Mouse (Mus musculus): ENCODE data around the gene Spata25. TPM values are rescaled to one million over a fixed set of nuclear protein-coding genes. Genes with fewer than 3 reads are reported as not detected.
"Not testable (repeated sequence)": the region's sequence is repeated elsewhere in the genome, so short reads cannot be mapped to it uniquely, and the experiment has no call there.

Gene Spata25
- polyA plus RNA-seq, 1 experiment from 2014 or later, result not detected

DNA sequence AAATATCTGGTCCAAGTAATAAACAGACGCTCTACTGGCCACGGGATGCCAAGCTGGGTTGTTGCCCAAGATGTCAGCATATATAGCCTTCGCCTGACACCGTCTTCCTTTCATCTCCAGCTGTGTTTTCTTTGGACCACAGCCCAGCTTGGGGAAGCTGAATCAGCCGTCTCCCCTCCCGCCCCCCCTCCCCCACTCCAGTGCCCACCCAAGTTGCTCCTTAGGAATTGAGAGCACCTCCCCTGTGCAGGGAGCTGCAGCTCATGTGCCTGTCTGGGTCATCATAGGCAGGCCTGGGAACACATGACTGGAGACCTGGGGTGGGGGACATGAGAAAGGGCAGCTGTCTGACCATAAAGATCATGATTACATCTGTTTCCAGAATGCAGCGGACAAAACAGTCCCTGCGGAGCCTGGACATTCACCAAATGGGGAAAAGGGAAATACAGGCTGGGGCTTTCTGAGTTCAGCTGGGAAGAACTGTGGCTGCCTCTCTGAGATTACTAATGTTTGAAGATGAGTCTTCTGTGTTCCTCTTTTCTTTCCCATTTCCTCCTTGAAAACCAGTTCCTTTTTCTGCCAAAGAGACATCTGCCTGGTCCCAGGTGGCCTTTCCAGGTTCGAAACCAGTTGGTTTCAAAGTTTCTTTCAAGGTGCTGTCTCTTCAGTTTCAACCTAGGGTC is 34.0 kb upstream of the Spata25 start:
- WGBS, result 38% methylated on average over 9 of the region's 9 CpGs
- peak; percentile 46; the same call in 1 of the 2 replicates for ATAC-seq (ENCODE audit: low read depth)
- Histone ChIP-seq H3K9me3 (no peaks in the 10 kb centered on the region), H3K4me2 (no peak overlapping the region), H3K27ac (replicated peaks) (peak overlapping the region; percentile 62; the same call in 1 of the 2 replicates), H3K36me3 (no peaks in the 10 kb centered on the region), H3K9ac (no peak overlapping the region), H3K4me1 (replicated peaks) (peaks cover 25% of the 10 kb centered on the region), H3K27me3 (peaks cover 23% of the 10 kb centered on the region), H3K4me3 (no peak overlapping the region)

DNA sequence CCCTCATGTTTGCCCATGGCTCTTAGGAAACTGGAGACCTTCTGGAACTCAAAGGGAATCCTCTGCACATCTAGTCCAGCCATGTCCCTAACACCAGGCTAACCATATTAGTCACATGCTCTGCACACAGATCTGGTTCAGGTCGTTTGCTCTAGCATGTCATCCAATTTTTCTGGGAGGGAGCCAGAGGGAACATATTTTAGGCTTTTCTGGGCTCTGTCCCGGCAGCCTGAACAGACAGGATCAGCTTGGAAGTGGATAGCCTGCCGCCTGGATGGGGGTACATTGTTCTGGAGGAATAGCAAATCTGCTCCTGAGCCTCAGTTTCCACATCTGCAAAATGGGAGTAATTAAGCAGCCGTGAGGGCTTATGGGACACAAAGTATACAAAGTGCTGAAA is 32.8 kb upstream of the Spata25 start:
- H3K9me3 ChIP-seq, result no peaks in the 10 kb centered on the region
- H3K4me1 ChIP-seq (replicated peaks), result peaks cover 37% of the 10 kb centered on the region
- H3K4me2 ChIP-seq, result no peak overlapping the region
- no peak overlapping the region for H3K9ac ChIP-seq
- peaks cover 35% of the 10 kb centered on the region for H3K27me3 ChIP-seq
- WGBS, result 74% methylated on average over 4 of the region's 4 CpGs
- H3K36me3 ChIP-seq, result no peaks in the 10 kb centered on the region
- no peak overlapping the region for H3K4me3 ChIP-seq
- ATAC-seq (ENCODE audit: low read depth), result no peak
- H3K27ac ChIP-seq (replicated peaks), result peak overlapping the region; percentile 18; the same call in 1 of the 2 replicates

DNA sequence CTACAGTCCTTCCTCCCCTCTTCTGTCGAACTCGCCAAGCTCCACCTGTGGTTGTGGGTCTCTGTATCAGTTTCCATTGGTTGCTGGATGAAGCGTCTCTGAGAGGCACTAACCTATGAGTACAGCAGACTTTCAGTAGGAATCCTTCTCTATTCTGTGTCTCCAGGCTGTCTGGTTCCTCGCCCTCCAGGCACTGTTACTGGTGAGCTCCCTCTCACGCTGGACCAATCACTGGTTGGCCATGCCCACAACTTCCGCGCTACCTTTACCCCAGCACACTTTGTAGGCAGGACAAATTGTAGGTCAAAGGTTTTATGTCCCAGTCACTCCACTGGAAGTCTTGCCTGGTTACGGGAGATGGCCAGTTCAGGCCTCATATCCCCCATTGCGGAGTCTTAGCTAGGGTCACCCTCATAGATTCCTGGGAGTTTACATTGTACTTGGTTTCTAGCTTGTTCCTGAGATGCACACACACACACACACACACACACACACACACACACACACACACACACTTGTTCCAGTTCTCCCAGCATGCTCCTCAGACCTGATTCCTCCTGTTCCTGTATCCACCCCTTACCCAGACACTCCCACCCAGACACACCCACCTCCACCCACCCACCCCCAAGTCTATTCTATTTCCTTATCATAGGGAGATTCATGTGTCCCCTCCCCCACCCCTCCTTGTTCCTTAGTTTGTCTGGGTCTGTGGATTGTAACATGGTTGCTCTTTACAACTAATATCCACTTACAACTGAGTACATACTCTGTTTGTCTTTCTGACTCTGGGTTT is 31.5 kb upstream of the Spata25 start:
- 64% methylated on average over 9 of the region's 9 CpGs for WGBS
- Histone ChIP-seq H3K36me3 (no peaks in the 10 kb centered on the region), H3K4me2 (no peak overlapping the region), H3K4me3 (no peak overlapping the region), H3K4me1 (replicated peaks) (peaks cover 37% of the 10 kb centered on the region), H3K27ac (replicated peaks) (no peak overlapping the region), H3K27me3 (peaks cover 48% of the 10 kb centered on the region), H3K9ac (no peak overlapping the region), H3K9me3 (no peaks in the 10 kb centered on the region)
- no peak for ATAC-seq (ENCODE audit: low read depth)

DNA sequence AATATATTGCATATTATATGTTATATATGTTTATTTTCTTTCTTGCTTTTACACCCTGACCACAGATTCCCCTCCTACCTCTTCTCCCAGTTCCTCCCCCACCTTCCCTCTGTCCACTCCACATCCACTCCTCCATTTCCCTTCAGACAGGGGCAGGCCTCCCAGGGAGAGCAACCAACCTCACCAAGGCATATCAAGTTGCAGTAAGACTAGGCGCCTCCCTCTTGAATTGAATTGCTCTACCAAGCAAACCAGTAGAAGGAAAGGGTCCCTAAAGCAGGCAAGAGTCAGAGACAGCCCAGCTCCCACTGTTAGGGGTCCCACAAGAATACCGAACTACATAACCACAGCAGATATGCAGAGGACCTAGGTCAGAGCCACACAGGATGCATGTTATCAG is 30.8 kb upstream of the Spata25 start:
- Histone ChIP-seq H3K4me2 (no peak overlapping the region), H3K27ac (replicated peaks) (no peak overlapping the region), H3K4me1 (replicated peaks) (peaks cover 37% of the 10 kb centered on the region), H3K9me3 (no peaks in the 10 kb centered on the region), H3K27me3 (peaks cover 51% of the 10 kb centered on the region), H3K36me3 (no peaks in the 10 kb centered on the region), H3K4me3 (no peak overlapping the region), H3K9ac (no peak overlapping the region)
- ATAC-seq (ENCODE audit: low read depth), result no peak
- WGBS, result 51% methylated on average over 2 of the region's 2 CpGs

DNA sequence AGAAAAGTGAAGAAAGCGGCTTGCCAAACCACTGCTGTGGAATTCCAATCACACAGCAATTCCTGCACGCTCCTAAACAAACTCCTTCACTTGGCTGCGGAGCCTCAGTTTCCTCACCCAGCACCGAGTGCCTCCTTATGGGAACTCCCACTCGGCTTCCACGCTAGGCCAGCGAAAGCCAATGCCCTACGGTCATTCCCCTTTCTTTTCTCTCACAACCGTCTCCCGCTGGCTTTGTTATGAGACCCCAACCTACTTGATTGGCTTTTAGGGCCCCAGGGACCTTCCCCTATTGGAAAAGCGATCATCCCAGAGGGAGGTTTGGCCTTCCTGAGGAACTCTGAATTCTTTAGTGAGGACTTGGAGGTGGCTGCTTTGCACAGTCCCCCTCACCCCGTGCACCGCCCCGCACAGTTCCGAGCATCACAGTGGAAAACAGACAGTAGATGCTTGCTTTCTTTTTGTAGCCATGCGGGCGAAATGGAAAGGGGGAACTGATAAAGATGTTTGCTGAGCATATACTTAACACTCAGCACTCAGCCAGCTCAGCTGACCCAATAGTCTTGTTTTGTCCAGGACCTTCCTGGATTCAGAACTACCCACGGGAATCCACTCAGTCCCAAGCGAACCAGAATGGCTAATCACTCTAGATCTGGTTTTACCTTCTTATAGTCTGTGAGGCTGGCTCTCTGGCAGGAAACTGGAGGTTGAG is 29.7 kb upstream of the Spata25 start:
- peaks cover 51% of the 10 kb centered on the region for H3K27me3 ChIP-seq
- peak overlapping the region; percentile 49; the same call in 1 of the 2 replicates for H3K27ac ChIP-seq (replicated peaks)
- peak; percentile 32 for ATAC-seq (ENCODE audit: low read depth)
- 3% methylated on average over 19 of the region's 19 CpGs for WGBS
- H3K36me3 ChIP-seq, result no peaks in the 10 kb centered on the region
- peak overlapping the region; percentile 64 for H3K9ac ChIP-seq
- H3K4me3 ChIP-seq, result peak overlapping the region; percentile 45
- no peaks in the 10 kb centered on the region for H3K9me3 ChIP-seq
- peaks cover 37% of the 10 kb centered on the region for H3K4me1 ChIP-seq (replicated peaks)
- peak overlapping the region; percentile 85 for H3K4me2 ChIP-seq

DNA sequence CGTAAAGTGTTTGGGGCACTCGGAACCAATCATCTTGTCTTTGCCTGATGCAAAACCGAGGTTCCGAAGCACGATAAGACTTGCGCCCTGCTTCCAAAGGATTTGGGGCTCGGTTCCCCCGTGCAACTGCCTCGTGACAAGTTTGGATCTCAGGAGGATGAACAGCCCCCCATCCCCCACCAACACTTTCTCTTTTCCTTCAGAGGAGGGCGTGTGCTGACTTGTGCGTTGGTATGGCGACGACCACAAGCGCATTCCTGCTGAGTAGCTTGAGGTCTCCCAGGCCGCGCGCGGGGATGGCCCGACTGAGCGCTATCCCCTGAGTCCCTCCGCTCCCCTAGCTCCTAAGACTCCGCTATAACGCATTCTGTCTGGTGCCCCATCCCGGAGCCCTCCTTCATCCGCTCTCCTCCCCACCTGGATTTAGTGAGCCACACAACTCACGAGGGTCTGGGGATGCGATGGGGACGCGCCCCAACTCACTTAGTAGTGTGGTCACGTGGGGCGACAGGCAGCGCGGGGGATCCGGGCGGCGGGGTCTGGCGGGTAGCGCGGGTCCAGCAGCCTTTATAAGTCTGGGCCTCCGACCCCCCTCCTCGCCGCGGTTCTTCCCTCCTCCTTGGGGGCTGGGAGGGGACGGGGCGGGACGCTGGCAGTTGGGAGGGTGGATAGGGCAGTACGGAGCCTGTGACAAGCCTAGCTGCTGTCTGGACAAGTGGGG is 28.9 kb upstream of the Spata25 start, which contains the start of gene Pltp:
TSS of gene Pltp (minus strand) at position 611 of the 721 bp plus-strand sequence.
- peak within 1 kb of the TSS; percentile 85 for H3K4me2 ChIP-seq
- no peaks in the 10 kb centered on the region for H3K36me3 ChIP-seq
- peak within 1 kb of the TSS; percentile 53 for H3K27ac ChIP-seq (replicated peaks)
- WGBS, result under 1% methylated on average over 47 of the region's 47 CpGs
- peak within 1 kb of the TSS; percentile 45 for H3K4me3 ChIP-seq
- no peaks in the 10 kb centered on the region for H3K9me3 ChIP-seq
- peaks cover 35% of the 10 kb centered on the region for H3K4me1 ChIP-seq (replicated peaks)
- peak; percentile 82 for ATAC-seq (ENCODE audit: low read depth)
- peak within 1 kb of the TSS; percentile 64 for H3K9ac ChIP-seq
- peaks cover 51% of the 10 kb centered on the region for H3K27me3 ChIP-seq

DNA sequence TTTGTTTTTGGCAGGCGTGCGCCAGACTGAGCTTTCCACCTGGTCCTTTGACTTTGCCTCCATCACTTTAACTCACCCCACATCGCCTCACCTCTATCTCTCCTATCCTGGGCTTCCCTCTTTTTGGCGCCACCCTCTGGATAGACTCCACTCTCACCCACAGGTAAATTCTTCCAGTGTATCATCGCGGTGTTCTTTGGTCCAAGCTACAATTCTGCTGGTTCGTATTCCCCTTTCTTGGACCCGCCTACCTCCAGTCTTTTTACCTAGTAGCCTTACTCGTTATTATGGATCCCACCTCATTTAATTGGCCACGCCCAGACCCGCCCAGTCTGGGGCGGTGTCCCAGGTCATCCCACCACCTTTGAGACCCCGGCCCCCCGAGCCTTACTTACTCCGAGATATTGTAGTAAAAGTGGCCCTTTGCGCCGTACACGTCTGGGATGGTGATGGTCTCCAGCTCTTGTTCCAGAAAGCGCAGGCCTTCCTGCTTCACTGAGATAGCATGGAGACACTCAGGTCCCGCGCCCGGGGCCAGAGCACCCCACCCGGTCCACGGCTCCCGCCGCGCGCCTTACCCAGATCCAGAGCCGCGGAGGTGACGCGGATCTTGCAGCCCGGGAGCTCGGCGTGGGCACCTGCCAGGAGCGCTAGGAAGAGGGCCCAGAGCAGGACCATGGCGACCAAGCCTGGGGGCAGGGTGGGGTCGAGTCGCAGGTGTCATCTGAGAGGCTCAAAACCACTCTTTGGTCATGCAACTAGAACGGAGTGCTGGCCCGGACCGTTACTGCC is 28.2 kb upstream of the Spata25 start:
- Histone ChIP-seq H3K27ac (replicated peaks) (peak overlapping the region; percentile 53; the same call in 1 of the 2 replicates), H3K9ac (peak overlapping the region; percentile 64), H3K36me3 (no peaks in the 10 kb centered on the region), H3K9me3 (no peaks in the 10 kb centered on the region), H3K4me3 (peak overlapping the region; percentile 45), H3K4me1 (replicated peaks) (peaks cover 27% of the 10 kb centered on the region), H3K27me3 (peaks cover 51% of the 10 kb centered on the region), H3K4me2 (peak overlapping the region; percentile 85)
- WGBS, result 1% methylated on average over 42 of the region's 42 CpGs
- peak; percentile 37; the same call in 1 of the 2 replicates for ATAC-seq (ENCODE audit: low read depth)

DNA sequence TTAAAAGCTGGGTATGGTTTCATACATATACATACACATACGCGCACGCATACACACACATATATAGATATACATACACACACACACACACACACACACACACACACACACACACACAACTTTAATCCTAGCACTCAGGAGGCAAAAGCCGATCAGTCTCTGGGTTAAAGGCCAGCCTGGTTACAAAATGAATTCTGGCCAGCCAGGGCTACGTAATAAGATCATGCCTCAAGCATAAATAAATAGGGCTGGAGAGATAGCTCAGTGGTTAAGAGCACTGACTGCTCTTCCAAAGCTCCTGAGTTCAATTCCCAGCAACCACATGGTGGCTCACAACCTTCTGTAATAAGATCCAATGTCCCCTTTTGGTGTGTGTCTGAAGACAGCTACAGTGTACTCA is 27.2 kb upstream of the Spata25 start:
- H3K4me1 ChIP-seq (replicated peaks), result peaks cover 27% of the 10 kb centered on the region
- peak overlapping the region; percentile 85 for H3K4me2 ChIP-seq
- H3K9me3 ChIP-seq; H3K36me3 ChIP-seq; H3K27ac ChIP-seq (replicated peaks); ATAC-seq (ENCODE audit: low read depth); H3K9ac ChIP-seq: not testable (repeated sequence)
- 82% methylated on average over 5 of the region's 5 CpGs for WGBS
- H3K27me3 ChIP-seq, result peaks cover 51% of the 10 kb centered on the region
- peak overlapping the region; percentile 45 for H3K4me3 ChIP-seq

DNA sequence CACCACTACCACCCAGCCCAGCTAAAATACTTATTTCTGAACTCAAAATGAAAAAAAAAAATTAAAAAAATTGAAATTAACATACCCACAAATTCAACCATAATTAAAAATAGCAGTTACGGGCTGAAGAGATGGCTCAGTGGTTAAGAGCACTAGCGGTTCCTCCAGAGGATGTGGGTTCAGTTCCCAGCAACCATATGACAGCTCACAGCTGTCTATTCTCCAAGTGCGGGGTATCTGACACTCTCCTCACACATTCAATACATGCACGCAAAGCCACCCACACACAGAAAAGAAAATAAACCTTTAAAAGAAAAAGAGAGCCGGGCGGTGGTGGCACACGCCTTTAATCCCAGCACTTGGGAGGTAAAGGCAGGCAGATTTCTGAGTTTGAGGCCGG is 21.7 kb upstream of the Spata25 start:
- Histone ChIP-seq H3K27ac (replicated peaks) (no peak overlapping the region), H3K27me3 (peaks cover 5% of the 10 kb centered on the region; the same call in 1 of the 2 replicates), H3K9ac (no peak overlapping the region), H3K36me3 (no peaks in the 10 kb centered on the region), H3K9me3 (no peaks in the 10 kb centered on the region), H3K4me2 (no peak overlapping the region), H3K4me3 (no peak overlapping the region), H3K4me1 (replicated peaks) (no peaks in the 10 kb centered on the region)
- ATAC-seq (ENCODE audit: low read depth), result no peak
- 89% methylated on average over 8 of the region's 8 CpGs for WGBS

DNA sequence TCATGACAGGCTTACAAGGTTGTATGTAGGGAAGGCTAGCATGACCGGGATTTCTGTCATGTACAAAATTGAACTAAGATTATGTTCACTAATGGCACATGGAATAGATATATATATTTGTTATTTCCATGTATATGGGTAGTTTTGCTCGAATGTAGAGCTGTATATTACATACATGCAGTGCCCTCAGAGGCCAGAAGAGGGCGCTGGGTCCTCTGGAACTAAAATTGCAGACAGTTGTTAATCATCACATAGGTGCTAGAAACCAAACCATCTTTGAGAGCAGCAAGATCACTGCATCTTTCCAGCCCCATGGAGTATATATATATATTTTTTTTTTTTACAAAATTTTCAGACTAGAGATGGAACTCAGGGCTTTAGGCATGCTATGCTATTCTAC is 17.4 kb upstream of the Spata25 start:
- no peak for ATAC-seq (ENCODE audit: low read depth)
- 59% methylated on average over 3 of the region's 3 CpGs for WGBS
- H3K4me2 ChIP-seq, result no peak overlapping the region
- no peak overlapping the region for H3K4me3 ChIP-seq
- H3K4me1 ChIP-seq (replicated peaks), result no peaks in the 10 kb centered on the region
- no peak overlapping the region for H3K9ac ChIP-seq
- no peak overlapping the region for H3K27ac ChIP-seq (replicated peaks)
- H3K27me3 ChIP-seq, result no peaks in the 10 kb centered on the region
- no peaks in the 10 kb centered on the region for H3K9me3 ChIP-seq
- H3K36me3 ChIP-seq, result no peaks in the 10 kb centered on the region

DNA sequence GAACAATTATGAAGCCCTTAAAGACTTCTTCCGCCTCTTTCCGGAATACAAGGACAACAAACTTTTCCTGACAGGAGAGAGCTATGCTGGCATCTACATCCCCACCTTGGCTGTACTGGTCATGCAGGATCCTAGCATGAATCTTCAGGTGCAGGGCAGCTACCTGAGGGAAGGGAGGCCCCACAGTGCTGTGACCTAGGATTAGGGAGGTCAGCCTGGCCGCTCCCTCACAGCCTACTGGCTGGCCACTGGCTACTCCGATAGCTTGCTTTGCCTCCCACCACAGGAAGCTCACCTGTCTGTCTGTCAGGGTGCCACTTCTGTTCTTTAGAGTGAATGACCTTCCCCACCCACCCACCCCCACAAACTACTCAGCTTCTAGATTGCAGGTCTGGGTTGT is 6.8 kb upstream of the Spata25 start:
- no peak overlapping the region for H3K9ac ChIP-seq
- H3K4me1 ChIP-seq (replicated peaks), result peaks cover 25% of the 10 kb centered on the region
- no peaks in the 10 kb centered on the region for H3K9me3 ChIP-seq
- no peak for ATAC-seq (ENCODE audit: low read depth)
- H3K27me3 ChIP-seq, result no peaks in the 10 kb centered on the region
- no peak overlapping the region for H3K27ac ChIP-seq (replicated peaks)
- peak overlapping the region; percentile 87 for H3K4me2 ChIP-seq
- peak overlapping the region; percentile 59; the same call in 1 of the 2 replicates for H3K4me3 ChIP-seq
- H3K36me3 ChIP-seq, result peaks cover 33% of the 10 kb centered on the region
- 98% methylated on average over 4 of the region's 4 CpGs for WGBS
